Mouse (Mus musculus) CH12.LX (cell line): ENCODE data around the gene Mgp. TPM values are rescaled to one million over a fixed set of nuclear protein-coding genes. Genes with fewer than 3 reads are reported as not detected.

ENCODE experiments used
- DNase-seq: peaks from one replicate; pipeline ENCODE4 v3.0.0-alpha.2; 2013; ENCODE audit errors: extremely low read depth
- H3K27ac ChIP-seq: 2 replicates; pipeline ENCODE4 v1.5.1; 2012; ENCODE audit warnings: low read depth, mild to moderate bottlenecking, control low read depth, moderate library complexity; ENCODE audit not compliant: insufficient read depth
- H3K27me3 ChIP-seq: replicated peaks from 2 replicates; pipeline ENCODE3; 2012; ENCODE audit warnings: inconsistent platforms
- H3K36me3 ChIP-seq, 2 experiments: replicated peaks in 1 of 2; 2 replicates each; pipeline versions ENCODE3 to v1.6.1; 2012; ENCODE audit warnings: inconsistent platforms in 1 of 2, low read length in 1 of 2, mild to moderate bottlenecking in 1 of 2, mixed read lengths in 1 of 2, moderate library complexity in 1 of 2; ENCODE audit not compliant: control insufficient read depth in 1 of 2, insufficient read depth in 1 of 2
- H3K4me1 ChIP-seq, 2 experiments: 2 replicates each; pipeline ENCODE4 v1.6.1; 2012; ENCODE audit warnings: inconsistent platforms in 1 of 2, moderate library complexity in 1 of 2; ENCODE audit not compliant: insufficient read depth in 2 of 2, control insufficient read depth in 1 of 2
- H3K4me2 ChIP-seq: 2 replicates; pipeline ENCODE4 v1.6.1; 2012; ENCODE audit warnings: low read depth, mild to moderate bottlenecking, control low read depth; ENCODE audit not compliant: poor library complexity, insufficient read depth, severe bottlenecking
- H3K4me3 ChIP-seq, 3 experiments: fragments of 150-350 bp in 1 of 3; sonication (generic) in 1 of 3; replicated peaks in 1 of 3; 2 replicates each; pipeline versions ENCODE3 to v1.5.1; 2011 to 2012; ENCODE audit warnings: low read depth in 2 of 3, low read length in 2 of 3, mild to moderate bottlenecking in 2 of 3, moderate library complexity in 2 of 3, control low read depth in 1 of 3, improper control_type of control experiment in 1 of 3, inconsistent platforms in 1 of 3, mixed read lengths in 1 of 3; ENCODE audit not compliant: poor library complexity in 1 of 3
- H3K79me2 ChIP-seq: replicated peaks from 2 replicates; pipeline ENCODE4 v1.6.1; 2012; ENCODE audit warnings: mild to moderate bottlenecking, moderate library complexity; ENCODE audit not compliant: control insufficient read depth, poor library complexity, insufficient read depth, severe bottlenecking; ENCODE audit errors: extremely low read depth
- H3K9ac ChIP-seq: 2 replicates; pipeline ENCODE4 v1.6.1; 2012; ENCODE audit warnings: low read depth, mild to moderate bottlenecking, control low read depth, moderate library complexity; ENCODE audit not compliant: insufficient read depth
- H3K9me3 ChIP-seq: replicated peaks from 2 replicates; pipeline ENCODE3; 2012; ENCODE audit warnings: low read length, inconsistent platforms, mixed read lengths
- CHD1 ChIP-seq: IDR thresholded peaks from 2 replicates; pipeline ENCODE4 v1.6.1; 2012; ENCODE audit warnings: low read depth, low read length, improper control_type of control experiment, inconsistent platforms
- CHD2 ChIP-seq: IDR thresholded peaks from 2 replicates; pipeline ENCODE4 v1.6.1; 2011; ENCODE audit warnings: low read length, improper control_type of control experiment
- CTCF ChIP-seq, 2 experiments: IDR thresholded peaks in 1 of 2; conservative IDR thresholded peaks in 1 of 2; 2 replicates each; pipeline ENCODE4 v1.5.1; 2011 to 2012; ENCODE audit warnings: low read depth in 2 of 2, low read length in 2 of 2, improper control_type of control experiment in 1 of 2, inconsistent platforms in 1 of 2, mild to moderate bottlenecking in 1 of 2, moderate library complexity in 1 of 2
- E2F4 ChIP-seq: IDR thresholded peaks from 2 replicates; pipeline ENCODE4 v1.6.1; 2011; ENCODE audit warnings: low read depth, low read length, improper control_type of control experiment; ENCODE audit not compliant: insufficient replicate concordance
- EP300 ChIP-seq: IDR thresholded peaks from 2 replicates; pipeline ENCODE4 v1.6.1; 2011; ENCODE audit warnings: low read length, improper control_type of control experiment
- GABPA ChIP-seq: IDR thresholded peaks from 2 replicates; pipeline ENCODE4 v1.6.1; 2012; ENCODE audit warnings: low read depth, low read length, improper control_type of control experiment, inconsistent platforms; ENCODE audit not compliant: insufficient replicate concordance
- HCFC1 ChIP-seq: IDR thresholded peaks from 2 replicates; pipeline ENCODE4 v1.6.1; 2012; ENCODE audit warnings: low read depth, mild to moderate bottlenecking, inconsistent platforms, low read length, improper control_type of control experiment
- IRF4 ChIP-seq: IDR thresholded peaks from 2 replicates; pipeline ENCODE4 v1.6.1; 2014; ENCODE audit warnings: low read depth, mild to moderate bottlenecking, inconsistent platforms, low read length, improper control_type of control experiment
- JUN ChIP-seq: IDR thresholded peaks from 2 replicates; pipeline ENCODE4 v1.6.1; 2011; ENCODE audit warnings: low read depth, mild to moderate bottlenecking, low read length, improper control_type of control experiment, moderate library complexity; ENCODE audit not compliant: insufficient read depth
- JUND ChIP-seq: conservative IDR thresholded peaks from 2 replicates; pipeline ENCODE4 v1.6.1; 2011; ENCODE audit warnings: low read depth, low read length, improper control_type of control experiment
- KAT2A ChIP-seq: IDR thresholded peaks from 2 replicates; pipeline ENCODE4 v1.6.1; 2012; ENCODE audit warnings: low read length, improper control_type of control experiment, inconsistent platforms; ENCODE audit not compliant: insufficient replicate concordance
- MAX ChIP-seq: IDR thresholded peaks from 2 replicates; pipeline ENCODE4 v1.6.1; 2011; ENCODE audit warnings: low read length, improper control_type of control experiment
- MAZ ChIP-seq: IDR thresholded peaks from 2 replicates; pipeline ENCODE4 v1.6.1; 2012; ENCODE audit warnings: low read depth, mild to moderate bottlenecking, inconsistent platforms, low read length, improper control_type of control experiment, moderate library complexity
- MYC ChIP-seq: IDR thresholded peaks from 2 replicates; pipeline ENCODE4 v1.6.1; 2011; ENCODE audit warnings: low read depth, mild to moderate bottlenecking, improper control_type of control experiment, low read length
- NELFE ChIP-seq: IDR thresholded peaks from 2 replicates; pipeline ENCODE4 v1.6.1; 2011; ENCODE audit warnings: low read depth, low read length, improper control_type of control experiment
- NRF1 ChIP-seq: IDR thresholded peaks from 2 replicates; pipeline ENCODE4 v1.6.1; 2014; ENCODE audit warnings: low read depth, mild to moderate bottlenecking, inconsistent platforms, low read length, improper control_type of control experiment, moderate library complexity
- PAX5 ChIP-seq: IDR thresholded peaks from 2 replicates; pipeline ENCODE4 v1.6.1; 2012; ENCODE audit warnings: low read length, inconsistent platforms, mixed read lengths
- POLR2A ChIP-seq: IDR thresholded peaks from 2 replicates; pipeline ENCODE4 v1.6.1; 2011; ENCODE audit warnings: low read depth, mild to moderate bottlenecking, improper control_type of control experiment, low read length
- RAD21 ChIP-seq: IDR thresholded peaks from 2 replicates; pipeline ENCODE4 v1.6.1; 2011; ENCODE audit warnings: low read depth, mild to moderate bottlenecking, low read length, improper control_type of control experiment, moderate library complexity
- RCOR1 ChIP-seq: conservative IDR thresholded peaks from 2 replicates; pipeline ENCODE4 v1.6.1; 2012; ENCODE audit warnings: low read depth, mild to moderate bottlenecking, inconsistent platforms, low read length, improper control_type of control experiment
- SIN3A ChIP-seq: IDR thresholded peaks from 2 replicates; pipeline ENCODE4 v1.6.1; 2012; ENCODE audit warnings: low read length, improper control_type of control experiment, inconsistent platforms
- SMC3 ChIP-seq: IDR thresholded peaks from 2 replicates; pipeline ENCODE4 v1.6.1; 2011; ENCODE audit warnings: low read depth, low read length, improper control_type of control experiment
- TBP ChIP-seq: conservative IDR thresholded peaks from 2 replicates; pipeline ENCODE4 v1.6.1; 2011; ENCODE audit warnings: low read depth, low read length, improper control_type of control experiment
- TCF12 ChIP-seq: IDR thresholded peaks from 2 replicates; pipeline ENCODE4 v1.6.1; 2014; ENCODE audit warnings: low read depth, mild to moderate bottlenecking, inconsistent platforms, low read length, improper control_type of control experiment
- USF1 ChIP-seq: IDR thresholded peaks from 2 replicates; pipeline ENCODE4 v1.6.1; 2014; ENCODE audit warnings: low read depth, mild to moderate bottlenecking, inconsistent platforms, low read length, improper control_type of control experiment
- USF2 ChIP-seq: conservative IDR thresholded peaks from 2 replicates; pipeline ENCODE4 v1.6.1; 2011; ENCODE audit warnings: low read depth, low read length, improper control_type of control experiment
- ZC3H11A ChIP-seq: IDR thresholded peaks from 2 replicates; pipeline ENCODE4 v1.6.1; 2012; ENCODE audit warnings: low read depth, mild to moderate bottlenecking, inconsistent platforms, low read length, improper control_type of control experiment
- ZMIZ1 ChIP-seq: IDR thresholded peaks from 2 replicates; pipeline ENCODE4 v1.6.1; 2012; ENCODE audit warnings: low read depth, mild to moderate bottlenecking, inconsistent platforms, low read length, improper control_type of control experiment
- dilution Hi-C: fragments of 300-500 bp; cut with MboI; formaldehyde crosslinking; loops from 2 replicates; pipeline ENCODE4 v1.14.3; 2020; ENCODE audit warnings: low sequenced_read_pairs; ENCODE audit not compliant: extremely low pct_unique_long_range_greater_than_20kb, extremely low pct_ligation_motif_present
- in situ Hi-C: fragments of 300-500 bp; cut with MboI; formaldehyde crosslinking; loops from 3 replicates; pipeline ENCODE4 v1.14.3; 2019; ENCODE audit warnings: low sequenced_read_pairs, low pct_ligation_motif_present, low pct_unique_long_range_greater_than_20kb, mixed read lengths
- polyA plus RNA-seq: library from polyadenylated mRNA; unstranded; fragments of >175 nt; gene quantifications from 2 replicates; pipeline ENCODE4 v1.2.1, GENCODE M21; 2012; ENCODE audit warnings: low read depth; ENCODE audit not compliant: insufficient read length
- total RNA-seq, 2 experiments: library from RNA; depleted of rRNA; stranded (reverse); fragments of 300-350 nt in 1 of 2; fragments of >200 nt in 1 of 2; gene quantifications; 2 replicates each; pipeline ENCODE4 v1.2.3; 2012 to 2014

Mgp gene
- total and polyA plus RNA-seq, 3 experiments, result not detected

DNA sequence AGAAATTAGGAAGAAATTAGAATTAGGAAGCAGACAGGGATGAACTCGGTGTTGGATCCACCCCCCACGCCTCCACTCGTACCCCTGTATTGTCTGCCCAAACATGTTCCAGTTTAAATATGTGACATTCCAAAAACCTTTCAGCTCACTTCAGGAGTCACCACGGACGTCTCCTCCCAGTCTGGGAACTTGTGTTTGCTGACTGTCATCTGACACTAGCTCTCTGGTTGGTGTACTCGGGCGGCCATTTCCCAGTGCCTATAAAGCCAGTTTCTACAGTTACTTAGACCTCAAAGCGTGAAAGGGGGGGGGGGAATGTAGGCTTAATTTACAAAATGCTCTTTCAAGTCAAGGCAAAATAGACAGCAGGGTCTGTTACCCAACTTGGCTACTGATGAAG lies 6.1 kb upstream of the Mgp start:
- no peak for DNase-seq
- Histone ChIP-seq H3K27me3 (no peaks in the 10 kb centered on the region), H3K9me3 (no peaks in the 10 kb centered on the region), H3K4me1 (no peaks in the 10 kb centered on the region), H3K79me2 (no peaks in the 10 kb centered on the region), H3K27ac (no peak overlapping the region), H3K9ac (no peak overlapping the region), H3K36me3 (peaks cover 0 to 25% of the 10 kb centered on the region in 2 experiments), H3K4me2 (no peak overlapping the region), H3K4me3 (no peak overlapping the region)
- dilution Hi-C loops, result no loop called here
- in situ Hi-C loops, result no loop called here
- TF ChIP-seq POLR2A, result no peak
- no peak for TF ChIP-seq TBP
- TF ChIP-seq SIN3A, result no peak
- TF ChIP-seq USF2, result no peak
- TF ChIP-seq CTCF (conservative IDR thresholded peaks at IDR 0.05 in 1 of 2, IDR thresholded peaks at IDR 0.05 in 1 of 2; ENCODE audit: low read depth in 2 of 2, low read length in 2 of 2), result no peak
- TF ChIP-seq TCF12, result no peak
- no peak for TF ChIP-seq E2F4
- TF ChIP-seq MAX, result no peak
- no peak for TF ChIP-seq MYC
- no peak for TF ChIP-seq PAX5
- TF ChIP-seq NRF1, result no peak
- TF ChIP-seq SMC3, result no peak
- TF ChIP-seq ZMIZ1, result no peak
- no peak for TF ChIP-seq RCOR1
- TF ChIP-seq ZC3H11A, result no peak
- no peak for TF ChIP-seq MAZ
- no peak for TF ChIP-seq EP300
- no peak for TF ChIP-seq KAT2A
- no peak for TF ChIP-seq CHD1
- TF ChIP-seq IRF4, result no peak

DNA sequence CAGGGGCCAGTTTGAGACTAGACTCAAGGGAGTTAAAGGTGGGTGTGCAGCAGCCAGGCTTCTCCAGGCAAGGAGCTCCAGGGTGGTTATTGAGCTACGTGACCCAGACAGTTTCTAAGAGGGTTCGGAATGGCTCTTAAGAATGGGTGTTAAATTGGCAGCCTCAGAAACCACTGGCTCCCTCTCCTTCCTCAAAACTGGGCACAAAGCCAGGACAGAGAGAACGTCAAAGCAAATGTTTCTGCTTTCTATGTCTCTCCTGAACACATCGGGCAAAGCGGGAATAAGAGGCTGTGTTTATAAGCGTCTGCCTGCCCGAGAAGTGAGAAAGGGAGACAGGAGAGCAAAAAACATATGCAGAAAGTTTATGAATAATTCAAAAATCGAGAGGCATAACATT lies 1.0 kb downstream of the Mgp start:
- dilution Hi-C loops (loop anchor here (25.0 kb wide), 1 partner anchor 113 kb away; no protein-coding TSS in a partner anchor), in situ Hi-C loops (no loop called here)
- Histone ChIP-seq H3K4me3 (no peak overlapping the region), H3K79me2 (no peaks in the 10 kb centered on the region), H3K27ac (no peak overlapping the region), H3K9ac (no peak overlapping the region), H3K4me1 (no peaks in the 10 kb centered on the region), H3K36me3 (peaks cover 0 to 22% of the 10 kb centered on the region in 2 experiments), H3K27me3 (no peaks in the 10 kb centered on the region), H3K9me3 (no peaks in the 10 kb centered on the region), H3K4me2 (no peak overlapping the region)
- DNase-seq, result no peak
- TF ChIP-seq RAD21 (no peak), MAZ (no peak), CHD2 (no peak), GABPA (no peak), JUND (no peak), USF1 (no peak), JUN (no peak), SMC3 (no peak), MAX (no peak), POLR2A (no peak), RCOR1 (no peak), HCFC1 (no peak), NELFE (no peak), E2F4 (no peak)
